Mouse (Mus musculus) heart, embryonic 10.5 days (tissue): Measurements from ENCODE around the gene Col7a1. TPM values are rescaled to one million over a fixed set of nuclear protein-coding genes. Genes with fewer than 3 reads are reported as not detected.

ENCODE experiments used
- DNase-seq: peaks from one replicate; pipeline ENCODE4 v3.0.0-alpha.2; 2017; ENCODE audit warnings: low spot score
- H3K27ac ChIP-seq: fragments of 300-500 bp; sonication (generic); 2 replicates; pipeline ENCODE4 v1.5.1; 2016; ENCODE audit warnings: mild to moderate bottlenecking
- H3K27me3 ChIP-seq: fragments of 300-500 bp; sonication (generic); 2 replicates; pipeline ENCODE4 v1.6.1; 2016; ENCODE audit warnings: mild to moderate bottlenecking; ENCODE audit not compliant: poor library complexity, insufficient read depth, severe bottlenecking
- H3K36me3 ChIP-seq: fragments of 300-500 bp; sonication (generic); 2 replicates; pipeline ENCODE4 v1.6.1; 2016; ENCODE audit warnings: mild to moderate bottlenecking, moderate library complexity
- H3K4me1 ChIP-seq: fragments of 300-500 bp; sonication (generic); 2 replicates; pipeline ENCODE4 v1.6.1; 2016; ENCODE audit warnings: mild to moderate bottlenecking
- H3K4me3 ChIP-seq: fragments of 300-500 bp; sonication (generic); 2 replicates; pipeline ENCODE4 v1.5.1; 2016; ENCODE audit warnings: mild to moderate bottlenecking, moderate library complexity
- H3K9me3 ChIP-seq: fragments of 300-500 bp; sonication (generic); 2 replicates; pipeline ENCODE4 v1.6.1; 2016; ENCODE audit warnings: mild to moderate bottlenecking, moderate library complexity
- WGBS: fragments of 180-500 bp; shearing (Covaris S2); methylation state at CpG from one replicate; pipeline ENCODE4 v1.1.7; 2016; 5-methylcytosine and 5-hydroxymethylcytosine counted together
- polyA plus RNA-seq: library from polyadenylated mRNA; unstranded; fragments of >200 nt; fragmentation: Nextera tagmentation; extraction: Ambion mirVana; gene quantifications from 2 replicates; pipeline ENCODE4 v1.2.1, GENCODE M21; 2016

Gene Col7a1
- polyA plus RNA-seq, 1 experiment from 2014 or later = 1.8 TPM

DNA sequence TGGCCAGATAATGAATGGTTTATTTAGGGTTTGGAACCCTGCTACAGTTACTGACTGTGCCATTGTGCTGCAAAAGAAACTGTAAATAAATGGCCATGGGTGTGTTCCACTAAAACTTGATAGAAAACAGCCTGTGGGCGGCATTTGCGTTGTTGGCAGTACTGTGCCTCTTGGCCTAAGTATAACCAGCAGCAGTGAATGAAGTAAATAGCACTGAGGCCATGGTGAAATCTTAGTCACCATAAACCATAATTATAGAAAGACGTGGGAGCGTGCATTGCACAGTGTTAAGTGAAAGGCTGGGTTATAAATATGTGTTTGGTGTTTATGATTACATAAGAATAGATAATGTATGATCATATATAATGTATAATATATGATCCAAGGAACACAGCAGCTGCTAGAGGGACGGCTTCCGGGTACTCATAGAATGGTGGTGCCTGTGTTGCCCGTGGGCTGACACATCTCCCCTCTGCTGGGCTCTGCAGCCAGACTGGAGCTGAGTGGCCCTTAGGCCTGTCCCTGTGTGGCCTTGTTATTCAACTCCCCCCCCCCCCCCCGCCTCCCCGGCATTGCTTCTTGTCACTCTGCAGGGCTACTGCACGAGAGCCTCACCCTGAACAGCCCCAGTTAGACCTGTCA lies 55.7 kb downstream of the Col7a1 start:
- H3K36me3 ChIP-seq = peaks cover 4% of the 10 kb centered on the region; the same call in 1 of the 2 replicates
- DNase-seq = no peak
- H3K4me3 ChIP-seq = peak overlapping the region; percentile 29
- H3K9me3 ChIP-seq = no peaks in the 10 kb centered on the region
- H3K4me1 ChIP-seq = peaks cover 43% of the 10 kb centered on the region
- H3K27me3 ChIP-seq = no peaks in the 10 kb centered on the region
- 0 out of 2 replicates have a peak overlapping the region, but pooled peaks have one; percentile 42 for H3K27ac ChIP-seq
- 60% methylated on average over 9 of the region's 10 CpGs for WGBS

GRCm38 (mm10) chr9:109009636-109010315 lies 56.4 kb downstream of the Col7a1 start:
- DNase-seq = no peak
- Histone ChIP-seq H3K4me3 (peak overlapping the region; percentile 29), H3K9me3 (no peaks in the 10 kb centered on the region), H3K27ac (0 out of 2 replicates have a peak overlapping the region, but pooled peaks have one; percentile 42), H3K36me3 (peaks cover 4% of the 10 kb centered on the region; the same call in 1 of the 2 replicates), H3K4me1 (peaks cover 43% of the 10 kb centered on the region), H3K27me3 (no peaks in the 10 kb centered on the region)
- WGBS = 32% methylated on average over 17 of the region's 17 CpGs

DNA sequence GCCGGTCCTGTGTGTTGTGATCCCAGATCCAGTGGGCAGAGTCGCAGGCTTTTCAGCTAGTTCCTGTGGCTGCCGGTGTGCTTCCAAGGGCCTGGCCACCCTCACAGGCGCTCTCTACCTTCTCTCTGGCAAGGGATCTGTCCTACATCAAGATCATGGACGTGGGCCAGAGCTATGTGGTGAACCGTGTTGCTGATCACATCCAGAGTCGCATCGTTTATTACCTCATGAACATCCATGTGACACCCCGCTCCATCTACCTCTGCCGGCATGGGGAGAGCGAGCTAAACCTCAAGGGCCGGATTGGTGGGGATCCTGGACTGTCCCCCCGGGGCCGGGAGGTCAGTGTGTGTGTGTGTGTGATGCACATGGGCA lies 56.9 kb downstream of the Col7a1 start:
- H3K4me3 ChIP-seq = peak overlapping the region; percentile 29; the same call in 1 of the 2 replicates
- H3K36me3 ChIP-seq = peaks cover 4% of the 10 kb centered on the region; the same call in 1 of the 2 replicates
- no peaks in the 10 kb centered on the region for H3K9me3 ChIP-seq
- 69% methylated on average over 14 of the region's 14 CpGs for WGBS
- 0 out of 2 replicates have a peak overlapping the region, but pooled peaks have one; percentile 42 for H3K27ac ChIP-seq
- H3K27me3 ChIP-seq = no peaks in the 10 kb centered on the region
- no peak for DNase-seq
- peaks cover 45% of the 10 kb centered on the region for H3K4me1 ChIP-seq

DNA sequence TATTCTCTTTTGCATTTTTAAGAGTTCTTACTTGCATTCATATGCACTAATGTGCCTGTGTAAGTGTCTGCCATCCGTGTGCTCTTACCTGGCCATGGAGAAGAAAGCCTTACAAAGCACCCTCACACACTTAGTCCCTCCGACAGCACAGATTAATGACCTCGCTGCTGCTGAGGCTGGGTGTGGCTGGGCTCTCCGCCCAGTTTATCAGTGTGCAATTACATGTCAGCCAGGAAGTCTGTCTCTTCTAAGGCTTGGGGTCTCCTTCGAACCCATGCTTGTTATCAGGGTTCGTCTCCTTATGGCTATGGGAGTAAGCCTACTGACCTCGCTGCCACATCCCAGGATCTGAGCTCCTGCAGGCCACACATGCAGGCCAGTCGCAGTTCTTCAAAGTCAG lies 62.0 kb downstream of the Col7a1 start:
- no peak overlapping the region for H3K27ac ChIP-seq
- WGBS = 48% methylated on average over 8 of the region's 8 CpGs

GRCm38 (mm10) chr9:109016973-109017604 lies 63.7 kb downstream of the Col7a1 start:
- Histone ChIP-seq H3K4me1 (peaks cover 21% of the 10 kb centered on the region), H3K27ac (no peak overlapping the region), H3K27me3 (no peaks in the 10 kb centered on the region), H3K4me3 (no peak overlapping the region), H3K9me3 (no peaks in the 10 kb centered on the region), H3K36me3 (peaks cover 4% of the 10 kb centered on the region; the same call in 1 of the 2 replicates)
- DNase-seq = no peak
- WGBS = 34% methylated on average over 11 of the region's 11 CpGs

More for the DNA sequence above, 62.0 kb downstream of the Col7a1 start:
- no peak for DNase-seq
- Histone ChIP-seq H3K36me3 (peaks cover 4% of the 10 kb centered on the region; the same call in 1 of the 2 replicates), H3K4me1 (peaks cover 23% of the 10 kb centered on the region), H3K27me3 (no peaks in the 10 kb centered on the region), H3K4me3 (no peak overlapping the region), H3K9me3 (no peaks in the 10 kb centered on the region)

GRCm38 (mm10) chr9:109021428-109021827 lies 68.0 kb downstream of the Col7a1 start:
- peaks cover 8% of the 10 kb centered on the region for H3K4me1 ChIP-seq
- H3K27me3 ChIP-seq = no peaks in the 10 kb centered on the region
- H3K4me3 ChIP-seq = no peak overlapping the region
- DNase-seq = no peak
- H3K36me3 ChIP-seq = no peaks in the 10 kb centered on the region
- WGBS = 75% methylated on average over 4 of the region's 4 CpGs
- H3K9me3 ChIP-seq = no peaks in the 10 kb centered on the region
- no peak overlapping the region for H3K27ac ChIP-seq

GRCm38 (mm10) chr9:109022866-109023685 lies 69.7 kb downstream of the Col7a1 start:
- peaks cover 3% of the 10 kb centered on the region; the same call in 1 of the 2 replicates for H3K4me1 ChIP-seq
- H3K27me3 ChIP-seq = no peaks in the 10 kb centered on the region
- 88% methylated on average over 17 of the region's 17 CpGs for WGBS
- no peak overlapping the region for H3K4me3 ChIP-seq
- no peak overlapping the region for H3K27ac ChIP-seq
- H3K9me3 ChIP-seq = no peaks in the 10 kb centered on the region
- DNase-seq = no peak
- H3K36me3 ChIP-seq = no peaks in the 10 kb centered on the region

GRCm38 (mm10) chr9:109027521-109027920 lies 74.1 kb downstream of the Col7a1 start:
- DNase-seq = no peak
- H3K4me3 ChIP-seq = no peak overlapping the region
- no peaks in the 10 kb centered on the region for H3K9me3 ChIP-seq
- H3K27me3 ChIP-seq = no peaks in the 10 kb centered on the region
- no peaks in the 10 kb centered on the region for H3K36me3 ChIP-seq
- 74% methylated on average over 8 of the region's 8 CpGs for WGBS
- H3K27ac ChIP-seq = no peak overlapping the region
- peaks cover 10% of the 10 kb centered on the region for H3K4me1 ChIP-seq

DNA sequence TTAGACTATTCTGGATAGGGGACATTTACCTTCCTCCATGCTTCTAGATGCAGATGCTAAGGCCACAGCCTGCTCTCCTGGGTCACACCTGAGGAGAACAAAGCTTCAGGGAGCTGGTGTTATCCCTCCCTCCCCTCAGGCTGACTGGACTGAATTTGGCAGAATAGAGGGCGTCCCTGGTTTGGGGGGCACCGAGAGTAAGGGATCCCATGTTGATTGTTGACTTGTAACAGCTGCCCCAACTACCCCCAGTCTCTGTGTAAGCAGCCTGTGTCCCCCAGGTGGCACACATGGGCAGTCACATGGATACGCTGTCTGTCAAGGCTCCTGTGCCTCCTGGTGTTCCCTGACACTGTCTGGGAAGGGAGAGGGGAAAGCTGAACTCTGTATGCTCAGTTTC lies 75.0 kb downstream of the Col7a1 start:
- DNase-seq = no peak
- peaks cover 10% of the 10 kb centered on the region for H3K4me1 ChIP-seq
- no peaks in the 10 kb centered on the region for H3K27me3 ChIP-seq
- no peak overlapping the region for H3K4me3 ChIP-seq
- no peaks in the 10 kb centered on the region for H3K36me3 ChIP-seq
- WGBS = 79% methylated on average over 3 of the region's 3 CpGs
- H3K27ac ChIP-seq = 0 out of 2 replicates have a peak overlapping the region, but pooled peaks have one; percentile 6
- no peaks in the 10 kb centered on the region for H3K9me3 ChIP-seq

DNA sequence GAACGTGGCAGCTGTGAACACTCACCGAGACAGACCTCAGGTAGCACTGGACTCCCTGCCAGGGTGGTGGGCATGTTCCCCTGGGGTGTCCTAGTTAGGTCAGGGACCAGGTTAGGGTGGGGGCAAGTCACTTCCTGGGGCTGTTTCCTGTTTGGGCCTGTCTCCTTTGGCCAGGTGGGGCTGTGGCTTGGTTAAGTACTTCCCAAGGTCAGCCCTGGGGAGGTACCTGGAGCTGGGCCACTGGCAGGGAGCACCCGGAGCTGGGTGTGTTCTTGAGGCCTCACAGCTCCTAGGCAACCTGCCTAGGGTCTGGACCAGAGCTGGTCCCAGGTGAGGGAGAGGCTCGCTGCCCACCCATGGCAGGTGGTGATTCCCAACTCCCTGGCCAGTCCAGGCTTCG lies 75.5 kb downstream of the Col7a1 start:
- Histone ChIP-seq H3K36me3 (no peaks in the 10 kb centered on the region), H3K9me3 (no peaks in the 10 kb centered on the region), H3K27me3 (no peaks in the 10 kb centered on the region), H3K27ac (0 out of 2 replicates have a peak overlapping the region, but pooled peaks have one; percentile 6), H3K4me1 (peaks cover 10% of the 10 kb centered on the region), H3K4me3 (no peak overlapping the region)
- WGBS = 81% methylated on average over 5 of the region's 5 CpGs
- DNase-seq = no peak

GRCm38 (mm10) chr9:109030312-109030711 lies 76.9 kb downstream of the Col7a1 start:
- no peak overlapping the region for H3K27ac ChIP-seq
- no peaks in the 10 kb centered on the region for H3K36me3 ChIP-seq
- H3K9me3 ChIP-seq = no peaks in the 10 kb centered on the region
- DNase-seq = no peak
- H3K27me3 ChIP-seq = no peaks in the 10 kb centered on the region
- H3K4me3 ChIP-seq = no peak overlapping the region
- WGBS = 72% methylated on average over 3 of the region's 3 CpGs
- H3K4me1 ChIP-seq = peaks cover 10% of the 10 kb centered on the region

GRCm38 (mm10) chr9:109031001-109031400 lies 77.6 kb downstream of the Col7a1 start:
- Histone ChIP-seq H3K27ac (no peak overlapping the region), H3K4me1 (peaks cover 10% of the 10 kb centered on the region), H3K27me3 (no peaks in the 10 kb centered on the region), H3K4me3 (no peak overlapping the region), H3K9me3 (no peaks in the 10 kb centered on the region), H3K36me3 (no peaks in the 10 kb centered on the region)
- no peak for DNase-seq
- 89% methylated on average over 7 of the region's 7 CpGs for WGBS
